Mouse (Mus musculus) fibroblast of lung, adult 2 months (primary cell): ENCODE results near the gene Lbhd2.

ENCODE experiments used
- DNase-seq: peaks from one replicate; pipeline ENCODE4 v3.0.0-alpha.2; 2011; ENCODE audit warnings: low read depth

Gene Lbhd2

GRCm38 (mm10) chr12:111432097-111432496 lies 25.5 kb downstream of the Lbhd2 start:
- no peak for DNase-seq

DNA sequence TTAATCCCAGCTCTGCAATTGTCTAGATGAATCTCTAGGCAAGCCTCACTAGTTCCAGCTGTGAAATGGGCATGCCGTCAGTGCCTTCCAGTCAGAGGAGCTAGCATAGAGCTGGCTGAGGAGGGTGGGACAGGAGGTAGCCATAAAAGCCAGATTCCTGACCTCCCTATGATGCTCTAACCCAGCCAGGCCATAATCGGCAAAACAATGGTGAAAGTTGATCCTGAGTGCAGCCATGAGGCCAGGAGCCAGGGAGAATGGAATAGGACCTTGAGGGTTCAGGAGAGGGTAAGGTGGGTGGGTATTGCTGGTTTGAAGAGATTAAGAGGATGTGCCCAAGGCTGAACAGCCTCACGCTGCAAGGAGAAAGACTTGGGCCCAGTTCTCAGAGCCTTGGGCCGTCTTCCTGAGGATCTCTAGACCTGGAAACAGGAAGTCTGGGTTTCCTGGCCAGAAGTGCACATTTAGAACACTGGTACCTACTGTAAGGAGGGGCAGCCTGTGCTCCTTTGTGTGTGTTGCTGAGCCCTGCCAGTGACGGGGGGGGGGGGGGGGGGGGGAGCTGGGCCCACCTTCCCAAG lies 26.2 kb downstream of the Lbhd2 start:
- no peak for DNase-seq

DNA sequence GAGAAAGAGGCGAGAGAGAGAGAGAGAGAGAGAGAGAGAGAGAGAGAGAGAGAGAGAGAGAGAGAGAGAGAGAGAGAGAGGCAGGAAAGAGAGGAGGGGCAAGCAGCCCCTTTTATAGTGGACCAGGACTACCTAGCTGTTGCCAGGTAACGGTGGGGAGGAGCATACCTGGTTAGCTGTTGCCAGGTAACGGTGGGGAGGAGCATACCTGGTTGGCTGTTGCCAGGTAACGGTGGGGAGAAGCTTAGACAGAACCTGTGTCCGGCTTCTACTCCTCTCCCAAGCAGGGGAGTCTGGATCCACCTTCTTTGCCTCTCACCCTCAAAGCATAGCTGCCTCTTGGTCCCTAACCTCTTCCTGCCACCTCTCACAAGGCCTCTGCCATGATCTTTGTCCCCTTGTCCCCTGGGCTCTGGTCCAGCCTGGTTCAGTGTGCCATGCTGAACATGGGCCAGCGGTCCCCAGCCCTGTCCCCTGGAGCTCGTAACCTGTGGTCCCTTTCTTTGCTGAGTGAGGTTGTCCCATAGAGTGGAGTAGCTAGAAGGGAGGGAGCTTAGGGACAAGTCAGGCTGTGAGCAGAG lies 27.6 kb downstream of the Lbhd2 start:
- no peak for DNase-seq

DNA sequence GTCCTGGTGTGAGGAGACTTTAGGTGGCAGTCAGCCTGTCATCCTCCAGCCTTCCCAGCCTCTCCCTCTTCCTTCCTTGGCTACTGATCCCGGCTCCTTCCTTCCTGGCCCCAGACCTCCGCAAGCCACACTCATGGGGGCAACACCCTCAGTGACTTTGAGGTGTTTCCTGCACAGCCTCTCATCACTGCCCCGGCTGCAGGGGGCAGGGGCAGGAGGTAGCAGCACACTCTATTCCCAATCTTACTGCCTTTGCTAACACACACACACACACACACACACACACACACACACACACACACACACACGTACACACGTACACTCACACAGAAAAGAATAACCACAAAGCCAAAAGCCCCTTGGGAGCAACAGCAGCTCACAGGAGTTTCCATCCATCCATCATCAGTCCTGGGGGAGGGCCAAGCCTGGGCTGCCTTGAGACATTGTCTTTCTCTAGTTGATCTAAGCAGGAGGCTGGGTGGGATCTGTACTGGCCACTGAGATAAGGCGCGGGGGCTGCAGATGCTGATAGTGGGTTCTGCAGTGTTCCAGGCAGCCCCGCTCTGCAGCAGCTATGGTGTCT lies 28.2 kb downstream of the Lbhd2 start:
- no peak for DNase-seq

- no peak for DNase-seq
Measured at GRCm38 (mm10) chr12:111436170-111436569, 29.6 kb downstream of the Lbhd2 start.

GRCm38 (mm10) chr12:111436640-111437039 lies 30.0 kb downstream of the Lbhd2 start:
- DNase-seq: no peak

GRCm38 (mm10) chr12:111437222-111437900 lies 30.8 kb downstream of the Lbhd2 start:
- DNase-seq: no peak

DNA sequence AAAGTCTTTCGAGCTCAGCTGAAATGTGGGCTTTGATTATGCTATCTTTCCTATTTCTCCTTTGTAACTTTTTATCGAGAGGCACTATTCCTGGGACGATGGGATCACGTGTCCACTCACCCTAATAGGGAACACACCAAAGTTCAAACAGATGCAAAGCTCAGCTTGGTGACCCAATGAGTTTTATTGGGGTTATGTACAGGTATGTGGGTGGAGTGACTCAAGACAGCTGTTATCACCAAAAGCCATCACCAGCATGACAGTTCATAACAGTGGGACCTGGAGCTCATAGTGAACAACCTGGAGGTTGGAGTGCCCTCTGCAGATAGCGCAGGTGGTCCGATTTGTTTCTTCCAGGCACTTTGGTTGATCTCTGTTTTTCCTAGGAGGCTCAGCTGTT lies 32.2 kb downstream of the Lbhd2 start:
- DNase-seq: no peak

DNA sequence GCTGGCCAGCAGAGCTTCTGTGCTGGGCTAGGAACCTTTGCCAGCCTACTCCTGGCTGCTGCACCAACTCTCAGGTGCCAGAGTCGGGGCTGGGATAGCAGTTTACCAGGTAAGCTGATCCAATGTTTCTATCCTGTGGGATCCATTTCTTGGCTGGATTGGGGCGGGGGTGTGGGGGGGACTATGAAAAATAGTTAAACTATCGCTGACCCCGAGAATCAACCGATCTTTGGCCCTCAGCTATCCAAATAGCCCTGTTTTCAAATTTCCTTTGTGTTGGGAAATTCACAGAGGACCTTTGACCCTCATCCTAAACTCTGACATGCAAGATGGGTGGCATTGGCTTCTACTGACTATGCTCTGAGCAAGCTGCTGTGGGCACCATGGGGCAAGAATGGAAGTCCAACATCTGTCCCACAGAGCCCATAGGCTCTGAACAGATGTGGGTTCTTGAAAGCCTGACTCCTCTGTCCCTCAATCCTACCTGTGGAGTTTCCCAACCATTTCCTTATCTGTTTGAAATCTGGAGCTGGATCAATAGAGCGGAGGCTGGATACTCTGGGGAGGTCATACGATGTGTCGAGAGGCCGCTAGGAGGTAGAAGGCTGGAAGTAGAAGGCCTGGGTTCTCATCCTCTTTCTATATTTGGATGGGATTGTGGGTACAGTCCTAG lies 34.2 kb downstream of the Lbhd2 start:
- DNase-seq: no peak

GRCm38 (mm10) chr12:111441523-111441922 lies 34.9 kb downstream of the Lbhd2 start:
- no peak for DNase-seq

DNA sequence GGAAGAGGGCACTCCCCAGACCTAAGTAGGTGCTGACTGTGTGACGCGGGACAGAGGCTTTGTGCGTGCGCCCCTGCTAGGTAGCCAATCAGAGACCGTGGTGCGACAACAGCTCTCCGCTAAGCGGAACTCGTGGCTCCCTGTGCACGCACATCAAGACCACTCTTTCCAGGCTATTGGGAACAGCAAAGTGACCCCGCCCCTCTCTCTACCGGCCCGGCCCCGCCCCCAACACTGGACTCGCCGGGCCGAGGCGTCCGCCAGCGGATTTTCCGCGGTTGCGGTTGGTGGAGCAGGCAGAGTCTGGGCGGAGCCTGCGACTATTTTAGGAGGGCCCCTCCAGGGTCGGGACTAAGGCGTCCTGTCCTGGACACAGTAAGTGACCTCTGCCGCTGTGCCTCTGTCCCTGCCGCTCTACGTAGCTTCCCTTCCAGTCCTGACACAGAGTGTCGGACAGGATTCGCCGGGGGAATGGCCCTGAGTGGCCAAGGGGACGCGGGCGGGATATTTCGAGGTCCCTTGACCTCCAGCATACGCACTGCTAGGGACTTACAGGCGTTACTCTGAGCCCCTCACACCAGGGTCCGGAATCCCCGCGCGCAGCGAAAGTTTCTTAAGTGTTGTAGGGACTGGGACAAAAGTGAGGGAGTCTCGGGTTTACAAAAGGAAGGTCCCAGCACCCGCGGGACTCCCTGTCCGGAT lies 35.9 kb downstream of the Lbhd2 start, which contains the start of gene Tnfaip2:
Gene Tnfaip2 (plus strand): TSS at position 161 of the 702 bp plus-strand sequence.
- no peak for DNase-seq

DNA sequence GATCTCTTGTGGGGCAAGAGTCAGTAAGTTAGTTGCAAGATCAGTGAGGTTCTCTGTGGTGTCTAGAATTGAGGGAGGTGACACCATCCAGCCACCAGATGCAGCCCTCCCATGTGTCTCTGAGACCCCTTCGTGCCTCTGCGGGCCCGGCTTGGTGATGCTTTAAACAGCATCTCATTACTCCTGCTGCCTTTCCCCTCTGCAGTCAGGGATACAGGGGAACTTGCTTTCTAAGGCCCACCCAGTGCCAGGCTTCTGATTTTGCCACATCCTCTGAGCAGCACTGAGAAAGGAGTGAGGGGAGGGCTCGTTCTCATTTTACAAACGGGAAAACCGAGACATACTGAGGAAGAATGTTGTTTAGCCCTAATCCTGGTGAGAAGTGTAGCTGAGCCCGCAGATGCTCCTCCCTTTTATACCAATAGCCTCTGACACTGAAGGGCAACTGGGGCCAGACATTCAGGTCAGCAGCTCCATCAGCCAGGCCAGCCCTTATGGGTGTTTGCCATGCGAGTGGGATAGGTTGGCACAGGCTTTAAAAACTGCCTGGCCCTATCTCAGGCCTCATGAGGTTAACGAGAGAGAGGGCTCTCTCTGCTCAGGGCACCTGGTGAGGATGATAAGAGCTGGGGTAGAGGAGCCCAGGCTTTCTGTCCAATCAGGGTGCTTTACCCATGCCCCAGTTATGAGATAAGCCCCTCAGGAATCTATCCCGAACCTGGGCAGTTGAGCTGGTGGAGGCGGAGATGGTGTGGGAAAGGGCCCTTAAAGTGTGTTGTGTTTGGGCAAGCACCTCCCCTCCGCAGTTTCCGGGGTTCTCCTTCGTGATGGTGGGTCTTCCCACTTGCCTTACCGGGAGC lies 36.6 kb downstream of the Lbhd2 start:
- no peak for DNase-seq

DNA sequence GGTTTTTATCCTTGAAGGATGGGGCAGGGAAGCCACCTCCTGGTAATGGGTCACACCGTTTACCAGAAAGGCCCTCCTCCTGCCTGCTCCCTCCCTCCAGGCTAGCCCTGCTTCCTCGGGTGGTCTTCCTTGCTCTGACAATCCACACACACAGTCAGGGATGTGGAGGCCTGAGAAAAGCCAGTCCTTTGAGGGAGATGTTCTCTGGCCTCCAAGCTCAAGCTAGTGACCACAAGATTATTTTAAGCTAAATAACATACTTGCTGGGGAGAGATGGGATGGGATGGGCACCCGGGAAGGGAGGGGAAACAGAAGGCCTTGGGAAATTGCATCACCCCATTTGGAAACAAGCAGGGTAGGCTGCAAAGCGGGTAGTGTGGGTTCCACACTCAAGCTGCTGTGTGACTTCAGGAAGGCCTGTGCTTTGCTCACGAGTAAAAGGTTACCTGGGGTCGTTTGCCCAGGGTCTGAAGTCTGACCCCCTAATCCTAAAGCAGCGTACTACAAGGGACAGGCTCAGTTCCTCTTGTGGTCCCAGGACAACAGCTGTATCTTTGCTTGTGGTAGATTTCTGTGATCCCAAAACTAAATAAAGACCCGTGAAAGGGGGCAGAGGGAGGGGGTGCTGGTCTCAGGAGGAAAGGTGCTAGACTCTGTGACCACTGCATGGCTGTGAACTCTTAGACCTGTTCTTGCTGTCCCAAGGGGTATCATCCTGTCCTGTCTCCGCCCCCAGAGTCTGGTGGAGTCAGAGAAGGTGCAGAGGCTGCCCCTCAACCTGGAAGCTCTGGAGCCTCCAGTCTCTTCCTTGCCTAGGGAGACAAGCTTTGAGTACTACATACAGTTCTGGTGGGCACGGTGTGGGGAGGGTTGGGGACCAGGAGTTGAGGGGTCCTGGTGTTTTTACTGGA lies 37.6 kb downstream of the Lbhd2 start:
- no peak for DNase-seq

- no peak for DNase-seq
Measured at GRCm38 (mm10) chr12:111445161-111445889, 38.7 kb downstream of the Lbhd2 start.

- no peak for DNase-seq
Measured at GRCm38 (mm10) chr12:111445890-111446613, 39.4 kb downstream of the Lbhd2 start.

DNA sequence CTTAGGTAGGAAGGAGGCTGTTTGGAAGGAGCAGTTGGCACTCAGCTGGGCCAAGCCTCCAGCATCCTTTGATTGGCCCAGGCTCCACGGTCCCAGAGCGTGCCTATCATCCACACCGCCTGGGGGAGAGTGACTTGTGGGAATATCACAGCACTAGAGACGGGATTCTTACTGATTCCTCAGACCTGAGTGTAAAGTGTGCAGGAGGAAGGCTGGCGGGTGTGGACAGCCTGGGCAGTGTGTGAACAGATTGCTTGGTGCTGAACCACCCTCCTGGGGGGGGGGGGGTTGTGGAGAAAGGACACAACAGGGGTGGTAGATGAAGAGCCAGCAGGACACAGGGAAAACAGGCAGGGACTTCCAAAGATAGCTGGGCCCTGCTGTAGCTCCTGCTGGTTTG lies 40.1 kb downstream of the Lbhd2 start:
- no peak for DNase-seq

DNA sequence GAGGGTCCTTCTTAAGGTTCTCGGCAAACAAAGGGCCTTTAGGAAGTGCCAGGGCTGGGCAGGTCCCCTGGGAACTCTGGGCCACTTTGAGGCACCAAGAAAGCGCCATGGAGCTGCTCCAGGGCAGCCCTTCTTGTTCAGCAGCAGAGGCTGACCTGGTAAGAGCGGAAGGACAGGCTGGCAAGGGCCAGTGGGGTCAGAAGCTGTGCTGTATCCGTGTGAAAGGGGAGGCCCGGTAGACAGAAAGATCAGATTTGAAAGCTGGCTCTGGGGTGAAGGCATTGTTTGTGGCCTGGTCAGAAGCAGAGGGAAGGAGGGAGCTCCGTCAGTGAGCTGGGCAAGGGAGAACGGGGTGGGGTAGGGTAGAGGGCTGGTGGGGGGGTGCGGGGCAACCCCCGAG lies 40.7 kb downstream of the Lbhd2 start:
- no peak for DNase-seq

- DNase-seq: no peak
Measured at GRCm38 (mm10) chr12:111447898-111448760, 41.5 kb downstream of the Lbhd2 start.
